Mouse (Mus musculus): Measurements from ENCODE around the gene Creb3. TPM values are rescaled to one million over a fixed set of nuclear protein-coding genes. Genes with fewer than 3 reads are reported as not detected.
"Not testable (repeated sequence)": the region's sequence is repeated elsewhere in the genome, so short reads cannot be mapped to it uniquely, and the experiment has no call there.

Creb3 gene
- total RNA-seq, 2 experiments from 2014 or later, result 13.4 to 25.7 TPM

DNA sequence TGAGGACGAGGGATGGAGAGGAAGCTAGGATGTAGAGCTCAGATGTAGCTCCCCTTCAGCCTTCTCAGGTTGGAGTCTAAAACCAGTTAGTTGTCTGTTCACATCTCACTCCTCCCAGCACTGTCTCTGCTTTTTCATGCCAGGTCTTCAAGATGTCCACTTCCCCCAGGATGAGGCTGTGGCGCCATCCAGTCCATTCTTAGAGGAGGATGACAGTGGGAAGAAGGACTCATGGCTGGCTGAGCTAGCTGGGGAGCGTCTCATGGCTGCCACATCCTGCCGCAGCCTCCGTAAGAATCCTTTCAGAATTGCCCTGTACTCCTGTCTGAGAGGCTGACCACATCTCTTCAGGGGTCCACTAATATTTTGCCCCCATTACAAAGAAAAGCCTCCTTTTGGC lies 18.6 kb downstream of the Creb3 start:
- ATAC-seq (replicated peaks; ENCODE audit: poor library complexity, severe bottlenecking), result no peak

DNA sequence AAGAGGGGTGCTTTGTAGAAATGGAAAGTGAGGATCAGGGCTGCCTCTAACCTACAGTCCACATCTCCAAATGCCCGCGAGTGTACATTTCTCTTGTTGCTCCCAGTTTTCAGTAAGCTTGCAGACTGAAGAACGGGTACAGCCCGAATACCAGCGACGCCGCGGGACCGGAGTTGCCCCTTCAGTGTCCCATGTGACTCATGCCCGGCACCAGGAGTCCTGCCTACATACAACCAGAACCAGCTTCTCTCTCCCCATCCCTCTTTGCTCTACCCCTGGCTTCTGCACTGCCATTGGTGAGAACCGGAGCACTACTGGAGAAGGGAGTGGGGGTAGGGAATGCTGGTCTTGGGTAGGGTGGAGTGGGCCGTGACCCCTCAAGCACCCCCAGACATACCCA lies 19.2 kb downstream of the Creb3 start:
- no peak for ATAC-seq (replicated peaks; ENCODE audit: poor library complexity, severe bottlenecking)

DNA sequence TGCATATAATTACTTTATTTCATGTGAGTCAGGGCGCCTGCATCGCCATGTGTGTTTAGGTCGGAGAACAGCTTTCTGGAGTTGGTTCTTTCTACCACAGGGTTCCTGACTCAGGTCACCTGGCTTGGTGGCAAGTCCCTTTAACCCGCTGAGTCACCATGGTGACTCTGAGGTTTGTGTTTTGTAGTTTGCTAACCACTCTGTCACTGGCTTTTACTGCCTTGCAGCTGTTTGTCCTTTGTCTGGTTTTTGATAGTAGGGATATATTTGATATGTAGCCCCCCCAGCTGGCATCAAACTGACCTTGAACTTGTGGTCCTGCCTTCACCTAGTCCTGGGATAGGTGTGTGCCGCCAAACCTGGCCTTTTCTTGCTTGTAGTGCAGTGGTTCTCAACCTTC lies 20.1 kb downstream of the Creb3 start:
- ATAC-seq (replicated peaks; ENCODE audit: poor library complexity, severe bottlenecking), result no peak

DNA sequence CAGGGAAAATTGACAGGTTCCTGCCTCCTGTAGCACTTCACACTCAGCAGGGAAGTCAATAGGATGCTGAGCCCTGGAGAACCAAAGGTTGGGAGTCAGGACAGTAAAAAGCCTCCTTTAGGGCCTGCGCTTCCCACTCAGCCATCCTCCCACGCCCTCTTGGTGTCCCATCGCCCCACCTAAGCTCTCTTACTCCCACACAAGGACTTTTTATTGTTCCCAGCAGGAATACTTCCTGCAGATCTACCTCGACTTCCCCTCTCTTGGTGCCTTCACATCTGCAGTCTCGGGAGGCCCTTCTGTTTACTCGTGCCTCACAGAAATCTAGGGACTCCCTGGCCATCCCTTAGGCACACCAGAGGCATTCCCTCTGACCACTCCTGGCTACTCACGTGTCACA lies 21.3 kb downstream of the Creb3 start:
- ATAC-seq (replicated peaks; ENCODE audit: poor library complexity, severe bottlenecking), result no peak

DNA sequence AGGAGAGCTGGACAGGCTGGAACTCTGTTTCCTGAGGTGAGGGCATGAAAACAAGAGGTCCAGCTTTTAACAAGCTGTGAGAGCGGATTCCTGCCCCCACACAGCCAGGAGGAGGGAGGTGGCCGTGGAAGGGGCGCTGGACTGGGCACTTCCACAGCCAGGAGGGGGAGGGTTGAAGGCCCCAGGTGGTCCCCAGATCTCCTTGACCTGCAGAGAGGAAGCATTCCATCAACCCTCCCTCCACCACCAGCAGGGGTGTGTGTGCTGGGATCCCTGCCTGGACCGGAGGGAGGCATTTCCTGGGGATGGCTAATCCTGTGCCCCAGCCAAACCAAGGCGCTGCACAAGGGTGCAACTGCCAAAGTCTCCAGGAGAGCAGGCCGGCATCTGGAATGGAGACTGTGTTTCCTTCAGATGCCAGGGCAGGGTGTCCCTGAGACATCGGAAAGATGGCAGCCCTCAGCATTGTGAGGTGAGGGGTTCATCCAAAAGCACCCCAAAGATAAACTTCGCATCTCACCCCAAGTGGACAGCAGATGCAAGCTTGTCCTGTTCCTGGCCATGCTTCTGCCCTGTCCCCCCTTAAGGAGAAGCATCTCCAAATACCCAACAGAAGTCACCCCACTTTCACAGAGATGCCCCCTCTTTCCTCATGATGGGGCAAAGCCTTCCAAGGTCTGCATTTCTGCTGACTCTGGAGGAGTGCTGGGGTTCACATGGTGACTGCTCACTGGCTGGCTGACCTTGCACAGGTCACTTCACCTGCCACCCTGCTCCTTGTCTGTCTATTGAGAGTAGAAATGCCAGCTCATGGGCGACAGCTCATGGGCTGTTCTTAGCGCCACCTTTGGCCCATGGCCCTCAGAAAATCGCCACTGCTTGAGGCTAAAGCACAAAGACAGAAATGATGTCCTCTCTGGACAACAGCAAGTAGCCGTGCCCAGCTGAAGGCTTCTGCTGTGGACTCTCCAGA lies 22.6 kb downstream of the Creb3 start, which contains the start of gene Msmp:
Gene Msmp, minus strand, starts transcription at position 51 of the 973 bp plus-strand sequence.
- no peak for ATAC-seq (replicated peaks; ENCODE audit: poor library complexity, severe bottlenecking)

DNA sequence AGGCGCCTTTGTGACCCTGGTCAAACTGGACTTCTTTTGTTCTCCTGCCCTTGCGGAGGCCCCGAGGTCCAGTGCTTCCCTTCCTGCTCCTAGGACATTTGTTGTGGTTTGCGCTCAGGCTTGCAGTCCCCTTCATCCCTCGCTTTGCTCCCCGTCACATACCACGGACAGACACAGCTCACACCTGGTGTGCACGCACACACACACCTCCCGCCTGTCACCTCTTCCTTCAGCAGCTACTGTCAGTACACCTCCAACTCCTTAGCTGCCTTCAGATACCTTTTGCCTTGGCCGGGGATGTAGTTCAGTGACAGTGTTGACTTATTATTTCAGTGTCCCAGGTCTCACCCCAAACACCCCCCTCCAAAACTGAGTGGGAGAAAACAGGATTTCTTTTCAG lies 23.6 kb downstream of the Creb3 start:
- ATAC-seq (replicated peaks; ENCODE audit: poor library complexity, severe bottlenecking), result no peak

DNA sequence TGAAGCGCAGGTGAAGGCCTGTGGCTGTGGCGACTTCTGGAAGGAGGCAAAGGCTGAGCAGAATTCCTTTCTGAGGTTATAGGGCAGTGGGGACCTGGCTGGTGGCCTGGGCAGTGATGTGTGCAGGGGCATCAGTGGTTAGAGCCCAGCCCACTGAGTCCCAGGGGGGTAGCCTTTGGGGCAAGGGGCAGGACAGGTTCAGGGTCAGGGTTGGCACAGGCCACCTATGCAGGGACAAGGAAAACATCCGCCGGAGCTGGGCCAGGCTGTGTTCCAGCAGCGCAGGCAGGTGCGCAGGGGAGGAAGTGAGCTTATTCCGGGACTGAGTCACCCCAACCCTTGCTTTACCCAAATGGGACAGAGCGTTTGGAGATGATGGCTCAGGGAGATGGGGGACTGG lies 24.3 kb downstream of the Creb3 start:
- peak; percentile 40; the same call in 1 of the 2 replicates for ATAC-seq (replicated peaks; ENCODE audit: poor library complexity, severe bottlenecking)

DNA sequence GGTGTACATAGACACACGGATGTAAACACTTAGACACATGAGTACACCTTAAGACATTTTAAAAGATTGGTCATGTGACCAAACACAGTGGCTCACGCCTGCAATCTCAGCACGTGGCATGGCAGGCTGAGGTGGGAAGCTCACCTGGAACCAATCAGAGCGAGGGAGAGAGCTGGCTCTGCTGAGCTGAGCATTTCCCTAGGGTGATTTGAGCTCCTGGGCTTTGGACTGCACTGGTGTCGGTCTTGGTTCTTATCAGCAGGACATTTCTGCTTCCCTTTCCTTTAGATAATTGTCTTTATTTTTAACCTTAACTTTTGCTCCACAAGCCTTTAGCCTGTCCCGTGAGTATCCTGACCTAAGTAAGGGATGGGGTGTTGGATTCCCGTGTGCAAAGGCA lies 25.5 kb downstream of the Creb3 start:
- no peak for ATAC-seq (replicated peaks; ENCODE audit: poor library complexity, severe bottlenecking)

DNA sequence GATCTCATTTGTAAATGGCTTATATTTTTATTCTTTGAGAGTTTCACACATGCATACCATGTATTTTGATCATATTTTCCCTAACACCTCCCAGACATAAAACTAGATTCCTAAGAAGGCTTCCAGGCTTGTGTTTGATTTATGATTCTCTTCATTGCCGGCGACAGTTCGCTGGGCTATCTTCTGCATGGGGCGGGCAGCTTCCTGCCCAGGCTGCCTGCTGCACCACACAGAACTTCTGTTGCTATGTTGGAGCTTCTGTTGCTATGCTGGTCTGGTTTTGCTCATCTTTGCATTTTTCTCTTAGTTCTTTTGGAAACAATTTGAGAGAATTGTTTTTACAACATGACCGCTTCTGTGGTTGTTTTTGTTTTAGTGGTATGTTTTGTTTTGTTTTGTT lies 29.4 kb downstream of the Creb3 start:
- no peak for ATAC-seq (replicated peaks; ENCODE audit: poor library complexity, severe bottlenecking)

DNA sequence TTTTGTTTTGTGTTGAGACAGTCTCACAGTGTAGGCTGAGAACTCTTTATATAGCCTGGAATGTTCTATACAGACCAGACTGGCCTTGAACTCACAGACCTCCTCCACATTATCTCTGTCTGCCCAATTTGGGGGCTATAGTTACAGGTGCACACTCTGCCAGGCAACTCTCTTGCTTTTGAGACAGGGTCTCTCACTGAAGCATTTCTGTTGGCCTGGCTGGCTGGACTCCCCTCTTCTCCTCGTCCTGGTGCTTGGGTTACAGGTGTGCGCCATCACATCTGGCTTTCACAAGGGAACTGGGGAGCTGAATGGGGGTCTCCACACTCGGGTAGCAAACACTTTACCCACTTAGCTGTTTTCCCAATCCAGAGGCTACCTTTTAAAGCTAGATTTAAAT lies 29.8 kb downstream of the Creb3 start:
- ATAC-seq (replicated peaks; ENCODE audit: poor library complexity, severe bottlenecking), result no peak

DNA sequence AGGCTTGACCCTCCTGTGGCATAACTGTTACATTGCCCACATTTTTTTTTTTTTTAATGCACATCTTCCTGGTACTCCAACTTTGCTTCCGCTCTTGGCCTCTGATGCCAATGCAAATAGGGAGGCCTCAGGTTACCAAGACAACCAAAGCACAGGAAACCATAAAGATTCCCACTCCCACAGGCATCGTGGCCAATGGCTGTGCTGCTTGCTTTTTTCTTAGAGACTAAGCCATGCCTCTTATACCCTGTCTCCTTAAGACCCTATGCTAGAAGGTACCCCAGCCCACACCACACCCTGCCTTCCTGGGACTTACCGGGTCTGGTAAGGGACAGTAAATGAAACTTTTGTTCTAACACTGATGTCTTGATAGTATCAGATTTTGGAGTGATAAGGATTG lies 31.3 kb downstream of the Creb3 start:
- ATAC-seq (replicated peaks; ENCODE audit: poor library complexity, severe bottlenecking), result peak; percentile 17; the same call in 1 of the 2 replicates

DNA sequence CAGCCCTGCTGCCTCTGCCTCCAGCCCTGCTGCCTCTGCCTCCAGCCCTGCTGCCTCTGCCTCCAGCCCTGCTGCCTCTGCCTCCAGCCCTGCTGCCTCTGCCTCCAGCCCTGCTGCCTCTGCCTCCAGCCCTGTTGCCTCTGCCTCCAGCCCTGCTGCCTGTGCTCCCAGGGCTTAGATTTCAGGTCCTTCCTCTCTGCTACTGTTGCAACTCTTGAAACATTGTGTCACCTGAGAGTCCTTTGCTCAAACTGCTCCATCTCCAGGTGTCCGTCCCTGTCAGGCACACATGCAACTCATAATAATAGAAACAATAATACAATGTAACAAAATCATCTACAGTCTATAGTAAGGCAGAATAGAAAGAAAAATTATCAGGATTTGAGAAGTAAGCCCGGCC lies 34.5 kb downstream of the Creb3 start:
- ATAC-seq (replicated peaks; ENCODE audit: poor library complexity, severe bottlenecking), result not testable (repeated sequence)

DNA sequence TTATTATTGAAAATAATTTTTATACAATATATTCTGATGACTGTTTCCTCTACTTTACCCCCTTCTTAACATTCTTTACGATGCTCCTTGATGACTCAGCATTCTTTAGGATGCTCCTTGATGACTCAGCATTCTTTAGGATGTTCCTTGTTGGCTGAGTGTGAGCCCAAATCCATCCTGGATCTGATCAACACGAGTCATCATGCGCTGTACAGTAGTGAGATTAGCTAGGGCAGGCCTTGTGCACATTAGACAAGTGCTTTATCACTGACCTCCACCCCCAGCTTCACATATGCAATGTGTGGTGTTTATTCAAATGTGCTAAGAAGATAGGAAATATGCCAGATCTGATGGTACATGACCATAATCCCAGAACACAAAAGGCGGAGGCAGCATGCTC lies 36.1 kb downstream of the Creb3 start:
- no peak for ATAC-seq (replicated peaks; ENCODE audit: poor library complexity, severe bottlenecking)

DNA sequence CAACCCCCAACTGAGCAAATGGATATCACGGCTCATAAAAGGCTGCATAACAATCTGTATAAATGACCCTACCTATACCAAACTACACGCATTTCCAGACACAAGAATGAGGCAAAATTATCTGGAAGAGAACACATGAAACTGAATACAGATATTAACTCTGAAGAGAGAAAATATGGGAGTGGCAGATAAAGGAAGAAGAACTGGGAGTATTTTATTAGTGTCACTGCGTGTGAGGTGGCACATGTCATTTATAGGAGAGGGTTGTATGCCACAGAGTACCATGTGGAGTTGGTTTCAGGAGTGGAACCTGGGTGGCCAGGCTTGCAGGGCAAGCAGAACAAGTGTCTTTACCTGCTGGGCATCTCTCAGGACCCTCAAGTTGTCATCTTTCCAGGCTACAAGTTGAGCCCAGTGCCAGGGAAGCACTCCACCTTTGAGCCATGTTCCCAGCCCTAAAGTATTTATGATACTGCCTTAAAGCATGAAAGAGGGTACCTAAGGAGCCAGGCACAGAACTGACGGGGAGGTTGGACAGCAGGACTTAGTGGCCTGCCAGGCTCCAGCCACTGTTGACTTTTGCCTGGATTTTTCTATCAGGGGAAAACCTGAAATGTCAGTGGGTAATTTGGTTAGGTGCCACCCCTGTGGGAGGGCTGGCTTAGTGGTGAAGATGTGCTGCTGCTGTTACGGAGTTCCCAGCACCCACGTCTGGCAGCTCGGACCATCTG lies 36.7 kb downstream of the Creb3 start:
- ATAC-seq (replicated peaks; ENCODE audit: poor library complexity, severe bottlenecking), result no peak

DNA sequence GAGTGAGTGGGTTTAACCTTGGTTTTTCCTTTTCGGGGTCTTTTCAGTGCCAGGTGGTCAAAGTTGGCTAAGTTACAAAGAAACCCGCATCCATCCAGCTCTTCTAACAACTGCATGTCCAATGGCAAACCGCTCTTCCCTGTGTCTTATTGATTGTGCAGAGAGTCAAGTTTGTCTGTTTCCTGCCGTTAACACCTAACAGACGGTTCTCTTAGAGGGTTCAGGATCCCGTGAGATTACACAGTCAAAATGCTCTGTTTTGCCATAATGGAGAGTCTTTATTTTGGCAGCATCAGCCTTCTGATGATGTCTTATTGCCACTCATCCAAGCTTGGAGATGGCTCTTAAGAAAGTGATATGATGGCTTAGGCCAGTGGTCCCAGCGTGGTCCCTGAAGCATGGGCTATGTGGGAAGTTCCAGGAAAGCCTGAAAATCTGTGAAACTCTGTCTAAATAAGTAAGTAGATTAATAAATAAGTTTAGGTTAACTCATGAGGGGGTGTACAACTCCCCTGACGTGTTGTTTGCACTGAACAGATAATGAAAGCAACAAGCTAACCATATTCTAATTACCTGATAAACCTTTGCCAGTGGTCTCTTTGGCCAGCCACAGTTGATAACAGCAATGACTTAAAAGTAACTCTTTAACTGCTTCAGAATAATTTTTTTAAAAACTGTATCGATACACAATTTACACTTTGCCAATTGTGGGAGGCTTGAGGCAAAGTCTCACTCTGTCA lies 38.2 kb downstream of the Creb3 start:
- ATAC-seq (replicated peaks; ENCODE audit: poor library complexity, severe bottlenecking), result no peak

DNA sequence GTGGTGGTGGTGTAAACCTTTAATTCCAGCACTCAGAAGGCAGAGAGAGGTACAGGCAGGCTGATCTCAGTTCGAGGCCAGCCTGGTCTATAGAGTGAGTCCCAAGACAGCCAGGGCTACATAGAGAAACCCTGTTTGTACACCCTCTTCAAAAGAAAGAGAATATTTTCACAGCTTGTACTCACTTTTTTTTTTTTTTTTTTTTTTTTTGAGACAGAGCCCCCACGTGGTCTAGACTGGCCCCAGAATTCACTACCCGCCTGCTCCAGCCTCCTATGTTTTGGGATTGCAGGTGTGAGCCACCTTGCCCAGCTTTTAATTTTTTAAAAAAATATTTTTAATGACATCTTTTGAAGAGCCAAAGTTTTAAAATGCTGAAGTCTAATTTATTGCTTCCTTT lies 42.0 kb downstream of the Creb3 start:
- no peak for ATAC-seq (replicated peaks; ENCODE audit: poor library complexity, severe bottlenecking)

DNA sequence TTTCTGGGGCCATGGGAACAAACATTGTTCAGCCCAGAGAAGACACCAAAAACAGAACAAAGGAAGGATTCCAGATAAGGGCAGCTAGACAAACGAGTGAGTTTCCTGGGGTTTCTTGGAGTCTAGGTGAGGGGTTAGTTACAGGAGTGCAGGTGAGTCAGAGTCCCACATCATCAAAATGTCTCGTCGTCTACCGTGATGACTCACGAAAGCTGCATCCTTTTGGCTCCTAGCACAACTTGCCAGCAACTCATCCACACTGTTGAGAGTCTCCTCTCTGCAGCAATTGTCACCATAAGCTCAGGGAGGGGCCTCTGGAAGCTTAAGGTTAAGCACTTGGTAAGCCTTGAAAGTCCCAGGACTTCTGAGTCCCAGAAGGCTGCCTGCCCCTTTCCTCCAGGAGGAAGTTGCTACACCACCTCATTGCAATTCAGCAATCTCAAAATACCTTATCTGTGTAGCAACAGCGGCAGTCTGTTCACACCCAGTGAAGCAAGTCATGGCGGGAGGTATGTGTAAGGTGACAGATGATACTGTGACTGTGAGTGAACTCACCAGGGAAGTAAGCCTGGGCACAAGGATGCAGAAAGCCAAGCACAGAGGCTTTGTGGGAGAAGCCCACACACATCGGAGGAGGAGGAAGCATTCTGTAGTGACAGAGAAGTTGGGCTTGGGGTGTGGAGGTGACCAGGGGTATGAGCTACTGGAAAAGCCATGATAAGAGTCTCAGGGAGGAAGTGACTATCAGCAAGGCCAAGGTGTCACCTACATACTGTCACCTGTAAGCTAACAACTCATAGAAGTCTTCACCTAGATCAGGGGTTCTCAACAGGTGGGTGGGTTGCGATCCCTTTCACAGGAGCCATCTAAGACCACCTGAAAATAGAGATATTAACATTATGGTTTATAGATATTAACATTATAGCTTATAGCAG lies 42.9 kb downstream of the Creb3 start:
- ATAC-seq (replicated peaks; ENCODE audit: poor library complexity, severe bottlenecking), result peak; percentile 96

DNA sequence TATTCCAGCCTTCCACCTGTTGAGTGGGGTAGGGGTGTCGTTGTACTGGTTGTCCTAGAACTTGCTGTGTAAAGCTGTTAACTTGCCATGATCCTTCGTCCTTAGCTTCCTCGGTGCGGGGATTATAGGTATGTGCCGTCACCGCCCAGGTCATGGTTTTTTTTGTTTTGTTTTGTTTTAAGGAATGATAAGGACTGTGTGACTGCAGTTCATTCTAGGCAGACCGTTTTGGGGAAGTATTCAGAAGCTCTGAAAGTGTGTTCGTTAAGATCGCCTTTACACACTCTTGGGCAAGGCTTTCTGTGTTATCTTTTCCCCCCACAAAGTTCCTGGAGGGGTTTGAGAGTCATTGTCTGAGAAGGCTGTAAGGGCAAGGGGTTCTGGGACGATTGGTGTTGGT lies 50.4 kb downstream of the Creb3 start:
- ATAC-seq (replicated peaks; ENCODE audit: poor library complexity, severe bottlenecking), result peak; percentile 65

DNA sequence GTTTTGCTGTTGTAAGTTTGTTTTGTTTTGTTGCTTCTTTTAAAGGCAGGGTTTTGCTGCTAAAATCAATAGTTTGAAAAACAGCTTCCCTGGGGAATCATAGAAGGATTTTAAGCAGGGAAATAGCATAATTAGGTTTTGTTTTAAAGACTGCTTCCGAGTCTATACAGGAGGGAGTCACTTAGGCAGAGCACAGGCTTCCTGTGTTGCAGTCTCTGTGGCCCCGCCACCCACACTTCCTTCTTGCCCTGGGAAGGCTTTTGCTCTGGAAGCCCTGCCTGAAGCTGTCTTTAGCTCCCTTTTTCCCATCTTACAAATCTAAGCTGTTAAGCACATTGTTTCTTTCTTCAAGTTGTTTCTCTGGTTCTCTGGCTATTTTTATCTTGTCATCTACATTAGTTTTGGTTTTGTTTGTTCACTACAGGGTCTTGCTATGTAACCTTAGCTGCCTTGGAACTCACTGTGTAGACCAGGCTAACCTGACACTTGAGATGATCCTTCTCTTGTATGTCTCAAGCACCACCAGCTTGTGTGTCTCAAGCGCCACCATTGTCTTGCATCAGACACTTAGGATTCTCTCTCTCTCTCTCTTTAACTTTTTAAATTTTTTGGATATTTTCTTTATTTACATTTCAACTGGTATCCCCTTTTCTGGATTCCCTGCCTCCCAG lies 51.1 kb downstream of the Creb3 start:
- peak; percentile 67 for ATAC-seq (replicated peaks; ENCODE audit: poor library complexity, severe bottlenecking)

All from granulocyte monocyte progenitor cell, adult 5-6 weeks (primary cell).